Mouse (Mus musculus) liver, embryonic 14.5 days (tissue): ENCODE measurements around the gene Pop7. TPM values are rescaled to one million over a fixed set of nuclear protein-coding genes. Genes with fewer than 3 reads are reported as not detected.

Experiments used
- ATAC-seq: fragments of 200-750 bp; cut with Nextera tagmentation; 2 replicates; pipeline ENCODE4 v1.8.0; 2017; ENCODE audit warnings: moderate number of reproducible peaks, mild to moderate bottlenecking, moderate library complexity; ENCODE audit not compliant: insufficient read depth
- DNase-seq, 3 experiments: peaks; one replicate each; pipeline ENCODE4 v3.0.0-alpha.2; 2012 to 2013; ENCODE audit warnings: low read depth in 3 of 3, low spot score in 3 of 3
- H3K27ac ChIP-seq: fragments of 300-500 bp; sonication (generic); 2 replicates; pipeline ENCODE4 v1.5.1; 2014; ENCODE audit warnings: moderate library complexity, mild to moderate bottlenecking, control low read depth, inconsistent platforms
- H3K27me3 ChIP-seq: fragments of 300-500 bp; sonication (generic); 2 replicates; pipeline ENCODE4 v1.6.1; 2014; ENCODE audit warnings: mild to moderate bottlenecking, low read length, moderate library complexity; ENCODE audit not compliant: control insufficient read depth, insufficient read depth
- H3K36me3 ChIP-seq: fragments of 300-500 bp; sonication (generic); replicated peaks from 2 replicates; pipeline ENCODE4 v1.6.1; 2014; ENCODE audit warnings: low read depth; ENCODE audit not compliant: control insufficient read depth, insufficient read depth
- H3K4me1 ChIP-seq, 2 experiments: fragments of 200-500 bp in 1 of 2; fragments of 300-500 bp in 1 of 2; sonication (generic) in 1 of 2; replicated peaks; 2 replicates each; pipeline ENCODE4 v1.6.1; 2012 to 2014; ENCODE audit warnings: antibody characterized with exemption in 1 of 2, inconsistent platforms in 1 of 2, low read length in 1 of 2; ENCODE audit not compliant: control insufficient read depth in 2 of 2, insufficient read depth in 2 of 2
- H3K4me2 ChIP-seq: fragments of 300-500 bp; sonication (generic); 2 replicates; pipeline ENCODE4 v1.6.1; 2014; ENCODE audit warnings: low read depth, mild to moderate bottlenecking, control low read depth, moderate library complexity
- H3K4me3 ChIP-seq, 2 experiments: fragments of 200-500 bp in 1 of 2; fragments of 300-500 bp in 1 of 2; sonication (generic) in 1 of 2; 2 replicates each; pipeline ENCODE4 v1.5.1; 2012 to 2014; ENCODE audit warnings: low read depth in 2 of 2, low read length in 2 of 2, mild to moderate bottlenecking in 2 of 2, control low read depth in 1 of 2, inconsistent platforms in 1 of 2, moderate library complexity in 1 of 2; ENCODE audit not compliant: insufficient read depth in 1 of 2
- H3K9ac ChIP-seq: fragments of 300-500 bp; sonication (generic); replicated peaks from 2 replicates; pipeline ENCODE4 v1.6.1; 2014; ENCODE audit warnings: mild to moderate bottlenecking, control low read depth, moderate library complexity
- H3K9me3 ChIP-seq: fragments of 300-500 bp; sonication (generic); 2 replicates; pipeline ENCODE4 v1.6.1; 2016; ENCODE audit warnings: low read length, mixed read lengths; ENCODE audit not compliant: control insufficient read depth
- CTCF ChIP-seq: IDR thresholded peaks from 2 replicates; pipeline ENCODE4 v1.5.1; 2016; ENCODE audit warnings: antibody characterized with exemption, low read depth, control low read depth
- EP300 ChIP-seq: IDR thresholded peaks from 2 replicates; pipeline ENCODE4 v1.6.1; 2016; ENCODE audit warnings: antibody characterized with exemption, low read depth
- WGBS: fragments of 180-500 bp; shearing (Covaris S2); extraction: QIAGEN DNeasy Blood & Tissue Kit; methylation state at CpG from one replicate; pipeline ENCODE4 v1.1.7; 2014; ENCODE audit not compliant: insufficient replicate concordance; 5-methylcytosine and 5-hydroxymethylcytosine counted together
- polyA plus RNA-seq, 2 experiments: library from polyadenylated mRNA; depleted of rRNA in 1 of 2; stranded (reverse) in 1 of 2; unstranded in 1 of 2; fragments of >200 nt; fragmentation: Nextera tagmentation in 1 of 2; extraction: Ambion mirVana in 1 of 2; gene quantifications; 2 replicates each; pipeline versions ENCODE4 v1.2.1 to v1.2.3; 2012 to 2014

Pop7 gene
- polyA plus RNA-seq (2012; rRNA removed) (25.3 and 29.2 TPM in 2 replicates), polyA plus RNA-seq (2014; fragmentation: Nextera tagmentation; extraction: Ambion mirVana) (34.6 and 36.5 TPM in 2 replicates)

DNA sequence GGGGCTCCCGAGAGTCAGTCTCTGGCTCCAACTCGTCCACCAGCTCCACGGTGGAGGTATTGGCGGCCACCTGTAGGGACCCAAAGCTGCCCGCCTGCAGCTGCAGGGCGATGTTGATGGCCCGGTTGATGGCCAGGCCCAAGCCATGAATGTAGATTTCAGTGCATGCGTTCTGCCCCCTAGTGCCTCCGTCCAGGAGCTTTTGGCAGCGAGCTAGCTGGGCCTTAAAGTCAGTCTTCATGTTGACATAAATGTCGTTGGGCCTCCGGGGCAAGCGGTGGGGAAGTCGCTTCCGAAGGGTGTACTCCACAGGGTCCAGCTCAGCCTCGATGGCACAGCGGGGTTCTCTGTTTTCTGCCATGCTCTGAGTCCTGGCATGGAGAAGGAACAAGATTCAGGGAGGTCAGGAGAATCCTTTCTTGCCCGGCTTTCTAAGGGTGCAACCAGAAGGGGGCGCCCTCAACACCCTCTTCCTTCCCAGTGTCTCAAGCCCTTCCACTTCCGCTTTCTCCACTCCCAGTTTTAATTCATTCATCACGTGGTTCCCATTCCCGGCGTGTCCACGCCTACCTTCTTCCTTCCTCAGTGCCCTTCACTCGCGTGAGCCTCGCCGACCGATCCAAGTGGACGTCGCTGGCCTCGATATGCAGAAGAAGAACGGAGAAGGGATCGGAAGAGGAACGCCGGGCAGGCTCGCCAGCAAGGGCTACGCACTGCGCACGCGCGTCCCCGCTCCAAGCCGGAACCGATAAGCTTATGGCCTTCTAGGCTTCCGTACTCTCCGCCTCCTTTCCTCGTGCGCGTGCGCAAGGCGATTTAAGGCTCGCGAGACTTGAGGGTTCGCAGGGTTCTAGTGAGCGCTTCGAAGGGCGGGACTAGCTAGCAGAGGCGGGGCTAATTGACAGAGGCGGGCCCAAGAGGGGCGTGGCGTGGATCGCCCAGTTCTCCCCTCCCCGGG, at the start of gene Pop7:
Gene Pop7 (minus strand): TSS at position 810 of the 958 bp plus-strand sequence.
- Histone ChIP-seq H3K9ac (peak within 1 kb of the TSS; percentile 78), H3K4me2 (peak within 1 kb of the TSS; percentile 72), H3K27me3 (no peaks in the 10 kb centered on the region), H3K9me3 (no peaks in the 10 kb centered on the region), H3K4me3 (peak within 1 kb of the TSS; percentile 63 to 70), H3K4me1 (peaks cover 16 to 17% of the 10 kb centered on the region in 2 experiments), H3K27ac (peak within 1 kb of the TSS; percentile 75), H3K36me3 (no peaks in the 10 kb centered on the region)
- ATAC-seq (peak; percentile 91), DNase-seq (peak; percentile 98 to 100 (median 99))
- under 1% methylated on average over 64 of the region's 64 CpGs for WGBS
- TF ChIP-seq CTCF (peak; percentile 94), EP300 (peak; percentile 68)

DNA sequence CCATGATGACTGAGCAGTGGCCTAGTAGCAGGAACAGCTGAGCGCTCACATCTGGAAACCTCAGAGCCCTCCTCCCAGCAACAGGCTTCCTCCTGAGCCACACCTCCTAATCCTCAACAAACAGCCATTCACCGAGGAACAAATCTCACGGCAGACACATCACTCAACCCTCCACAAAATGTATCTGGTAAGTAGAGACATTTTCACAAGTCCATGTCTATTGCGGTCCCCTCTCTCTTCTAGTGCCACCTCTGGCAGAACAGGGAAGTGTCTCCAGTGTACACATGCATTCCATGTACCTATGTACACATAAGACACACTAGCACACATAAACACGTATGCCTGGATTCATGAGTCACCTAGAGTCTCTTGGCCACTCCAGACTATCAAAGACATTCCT, 48.8 kb upstream of the Pop7 start:
- no peak for TF ChIP-seq EP300
- TF ChIP-seq CTCF = peak; percentile 41
- DNase-seq (no peak), ATAC-seq (no peak)
- Histone ChIP-seq H3K9ac (no peak overlapping the region), H3K9me3 (no peaks in the 10 kb centered on the region), H3K4me2 (no peak overlapping the region), H3K36me3 (no peaks in the 10 kb centered on the region), H3K27me3 (peaks cover 17% of the 10 kb centered on the region), H3K4me1 (no peaks in the 10 kb centered on the region; a peak in 1 of 4 replicates), H3K4me3 (no peak overlapping the region), H3K27ac (no peak overlapping the region)
- WGBS = 60% methylated on average over 5 of the region's 5 CpGs

DNA sequence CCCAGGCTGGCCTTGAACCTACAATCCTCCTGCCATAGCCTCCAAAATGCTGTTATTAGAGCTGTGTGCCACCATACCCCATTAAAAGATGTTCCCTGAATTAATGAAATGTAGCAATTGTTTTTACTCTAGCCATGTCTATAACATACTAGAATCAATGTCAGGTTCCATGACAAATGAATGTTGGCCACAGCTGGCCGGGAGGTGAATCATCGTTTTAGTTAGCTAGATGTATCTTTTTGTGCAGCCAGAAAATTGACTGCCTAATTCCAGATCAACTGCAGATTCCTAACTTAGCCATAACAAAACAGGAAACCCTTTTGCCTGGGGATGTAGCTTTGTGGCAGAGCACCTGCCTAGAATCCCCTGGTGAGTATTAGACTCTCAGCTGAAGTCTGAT, 47.5 kb upstream of the Pop7 start:
- Histone ChIP-seq H3K4me1 (no peaks in the 10 kb centered on the region; a peak in 1 of 4 replicates), H3K27me3 (peaks cover 14% of the 10 kb centered on the region), H3K4me3 (no peak overlapping the region), H3K27ac (no peak overlapping the region), H3K4me2 (no peak overlapping the region), H3K36me3 (no peaks in the 10 kb centered on the region), H3K9me3 (no peaks in the 10 kb centered on the region), H3K9ac (no peak overlapping the region)
- WGBS = 54% methylated on average over 2 of the region's 2 CpGs
- no peak for TF ChIP-seq EP300
- TF ChIP-seq CTCF = no peak
- ATAC-seq = no peak
- DNase-seq = no peak

DNA sequence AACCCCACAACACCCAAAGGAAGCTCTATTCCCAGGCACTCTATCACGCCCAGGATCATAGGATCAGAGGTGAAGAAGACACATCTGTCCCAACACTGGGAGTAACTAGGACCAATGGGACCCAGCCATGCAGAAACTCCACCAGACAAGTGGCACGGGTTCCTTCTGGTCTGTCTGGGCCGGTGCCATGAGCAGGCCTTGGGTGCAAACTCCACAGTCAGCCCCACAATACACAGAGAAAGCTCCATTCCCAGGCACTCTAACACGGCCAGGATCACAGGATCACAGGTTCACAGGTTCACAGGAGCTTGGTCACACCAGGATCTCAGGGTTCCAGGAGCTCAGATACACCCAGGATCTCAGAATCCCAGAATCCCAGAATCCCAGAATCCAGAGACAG, 43.3 kb upstream of the Pop7 start:
- H3K9me3 ChIP-seq = no peaks in the 10 kb centered on the region
- no peak overlapping the region for H3K9ac ChIP-seq
- ATAC-seq (no peak), DNase-seq (no peak)
- H3K27ac ChIP-seq = no peak overlapping the region
- H3K36me3 ChIP-seq = no peaks in the 10 kb centered on the region
- H3K4me3 ChIP-seq = no peak overlapping the region
- TF ChIP-seq EP300 = no peak
- TF ChIP-seq CTCF = no peak
- no peak overlapping the region for H3K4me2 ChIP-seq
- 64% methylated on average over 4 of the region's 4 CpGs for WGBS
- H3K27me3 ChIP-seq = no peaks in the 10 kb centered on the region
- no peaks in the 10 kb centered on the region for H3K4me1 ChIP-seq

DNA sequence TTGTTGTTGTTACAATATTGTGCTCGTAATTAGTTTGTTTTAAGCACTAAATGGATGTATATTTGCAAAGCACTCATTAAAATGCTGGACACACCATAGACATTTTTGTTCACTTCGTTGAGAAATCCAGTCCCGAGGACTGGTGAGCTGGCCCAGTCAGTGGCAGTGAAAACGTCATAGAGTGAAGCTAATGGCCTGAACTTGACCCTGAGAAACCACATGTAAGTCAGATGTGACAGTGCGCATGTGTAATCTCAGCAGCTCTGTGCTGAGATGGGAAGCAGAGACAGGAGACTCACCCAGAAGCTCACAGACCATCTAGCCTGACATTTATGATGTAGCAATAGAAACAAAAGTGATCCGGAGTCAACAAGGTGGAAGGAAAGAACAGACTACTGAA, 42.6 kb upstream of the Pop7 start:
- Histone ChIP-seq H3K4me3 (no peak overlapping the region), H3K27ac (no peak overlapping the region), H3K4me2 (no peak overlapping the region), H3K9me3 (no peaks in the 10 kb centered on the region), H3K27me3 (no peaks in the 10 kb centered on the region), H3K36me3 (no peaks in the 10 kb centered on the region), H3K9ac (no peak overlapping the region), H3K4me1 (no peaks in the 10 kb centered on the region)
- WGBS = 51% methylated on average over 6 of the region's 6 CpGs
- TF ChIP-seq EP300 (no peak), CTCF (no peak)
- no peak for DNase-seq
- ATAC-seq = no peak
